Mouse (Mus musculus) mature B cell (primary cell): ENCODE results near the gene Serpina1e.

ENCODE experiments used
- in situ Hi-C: fragments of 300-500 bp; cut with MboI; formaldehyde crosslinking; loops from 2 replicates; pipeline ENCODE4 v1.14.3; 2019

Serpina1e gene

DNA sequence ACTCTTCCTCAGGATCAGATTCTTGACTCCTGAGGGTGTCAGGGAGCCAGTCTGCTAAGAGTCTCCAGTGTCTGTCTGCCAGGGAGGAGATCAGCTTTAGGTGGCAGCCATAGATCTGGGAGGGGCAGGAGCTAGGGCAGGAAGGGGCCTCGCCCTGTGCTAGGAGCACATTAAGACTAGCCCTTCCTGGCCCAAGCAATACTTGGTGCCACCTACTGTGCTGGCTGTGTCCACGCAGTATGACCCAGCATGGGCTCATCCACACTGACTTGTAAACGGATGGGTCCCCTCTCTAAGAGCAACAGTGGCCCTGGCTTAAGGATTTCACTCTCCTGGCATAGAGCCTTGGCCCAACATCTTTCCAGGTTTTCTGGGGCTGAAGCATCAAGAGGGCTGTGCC, at the start of gene Serpina1e:
TSS of gene Serpina1e (minus strand) at position 178 of the 400 bp plus-strand sequence.
- in situ Hi-C loops, result no loop called here

- in situ Hi-C loops, result no loop called here
Observed at GRCm38 (mm10) chr12:104004689-104005088, 45.9 kb upstream of the Serpina1e start.

DNA sequence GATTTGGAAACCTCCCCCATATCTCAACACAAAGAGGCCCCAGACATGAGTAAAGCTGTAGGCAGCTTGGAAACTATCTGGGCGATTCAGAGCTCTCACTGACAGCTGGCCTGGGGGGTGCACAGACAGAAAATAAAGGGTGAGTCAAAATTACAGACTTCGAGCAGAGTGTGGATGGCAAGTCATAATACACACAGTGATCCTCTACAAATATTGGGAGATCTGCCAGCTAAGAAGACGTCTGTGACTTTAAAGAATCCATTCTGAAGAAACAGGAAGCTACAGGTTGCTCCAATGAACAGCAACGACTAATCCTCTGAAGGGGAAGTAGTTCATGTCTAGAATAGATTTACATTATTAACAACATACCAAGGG, 44.5 kb upstream of the Serpina1e start:
- in situ Hi-C loops, result no loop called here

DNA sequence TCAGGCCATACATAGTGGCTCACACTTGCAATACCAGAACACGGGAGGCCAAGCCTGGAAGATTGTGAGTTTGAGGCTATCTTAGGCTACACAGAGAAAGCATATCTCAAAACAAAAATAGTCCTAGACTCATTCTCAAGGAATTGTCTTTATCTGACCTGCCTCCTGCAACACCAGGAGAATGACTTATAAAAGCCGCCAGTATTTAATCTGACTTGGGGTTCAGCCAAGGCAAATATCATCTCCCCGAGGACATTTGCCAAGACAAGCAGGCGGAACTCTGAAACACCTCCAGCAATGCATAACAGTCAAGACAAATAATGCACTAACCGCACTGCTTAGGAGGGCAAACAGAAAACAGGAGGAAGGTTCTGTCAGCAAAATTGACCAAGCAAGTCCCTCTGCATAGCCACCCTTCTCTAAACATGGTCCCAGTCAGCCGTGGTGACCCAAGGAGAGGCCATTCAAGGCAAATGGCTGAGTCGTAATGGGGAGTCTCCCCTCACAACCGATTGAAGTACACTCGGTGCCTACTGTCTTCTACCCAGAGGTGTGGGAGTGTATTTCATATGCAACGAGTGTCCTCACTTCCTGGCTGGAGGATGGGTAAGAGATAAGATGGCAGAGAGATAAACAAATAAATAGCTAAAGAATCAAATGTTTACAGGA, 43.9 kb upstream of the Serpina1e start:
- in situ Hi-C loops, result no loop called here

- in situ Hi-C loops, result no loop called here
Observed at GRCm38 (mm10) chr12:104000594-104000993, 41.8 kb upstream of the Serpina1e start.

DNA sequence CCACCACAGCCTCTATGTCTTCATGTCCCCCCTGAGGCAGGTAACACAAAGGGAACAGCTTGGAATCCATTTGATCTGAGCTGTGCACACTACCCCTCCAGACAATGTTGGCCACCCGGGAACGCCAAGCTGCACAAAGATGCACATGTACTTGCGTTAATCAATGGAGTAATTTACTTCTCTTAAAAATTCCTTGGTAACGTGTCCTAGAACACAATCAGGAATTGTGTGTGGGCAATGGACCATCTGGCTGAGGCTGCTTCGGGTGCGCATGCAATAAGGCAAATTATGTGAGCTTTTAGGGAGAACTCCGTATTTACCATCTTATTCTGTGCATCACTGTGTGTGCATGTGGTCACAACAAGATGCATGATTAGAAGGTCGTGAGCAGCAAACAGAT, 40.8 kb upstream of the Serpina1e start:
- in situ Hi-C loops, result loop anchor here (10.0 kb wide), 1 partner anchor 425 kb away; no protein-coding TSS in a partner anchor

- in situ Hi-C loops, result loop anchor here (10.0 kb wide), 1 partner anchor 428 kb away; no protein-coding TSS in a partner anchor
Observed at GRCm38 (mm10) chr12:103996513-103996912, 37.7 kb upstream of the Serpina1e start.

- in situ Hi-C loops, result loop anchor here (10.0 kb wide), 1 partner anchor 429 kb away; no protein-coding TSS in a partner anchor
Observed at GRCm38 (mm10) chr12:103995292-103996072, 36.7 kb upstream of the Serpina1e start.

- in situ Hi-C loops, result loop anchor here (10.0 kb wide), 1 partner anchor 432 kb away; no protein-coding TSS in a partner anchor
Observed at GRCm38 (mm10) chr12:103992945-103993344, 34.2 kb upstream of the Serpina1e start.

DNA sequence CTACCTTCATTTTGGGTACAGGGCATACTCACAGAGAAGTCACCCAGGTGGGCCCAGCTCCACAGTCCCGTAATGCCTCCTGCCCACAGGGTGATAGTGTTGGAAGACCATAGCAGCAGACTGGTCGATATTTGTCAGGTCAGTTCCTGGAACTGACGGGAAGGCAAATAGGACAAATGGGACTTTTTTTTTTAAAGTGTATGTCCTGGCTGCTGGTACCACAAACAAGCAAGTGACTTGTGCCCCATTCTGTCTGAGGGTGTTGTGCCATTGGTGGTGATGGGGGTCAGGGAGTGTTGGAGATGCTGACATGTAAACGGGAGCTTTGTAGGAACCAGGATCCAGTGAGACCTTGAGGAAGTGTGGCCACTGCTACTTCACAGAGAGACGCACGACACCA, 31.1 kb upstream of the Serpina1e start, which contains the start of gene Serpina11:
TSS of gene Serpina11 (minus strand) at position 101 of the 400 bp plus-strand sequence.
- in situ Hi-C loops, result loop anchor here (10.0 kb wide), 1 partner anchor 435 kb away; no protein-coding TSS in a partner anchor

DNA sequence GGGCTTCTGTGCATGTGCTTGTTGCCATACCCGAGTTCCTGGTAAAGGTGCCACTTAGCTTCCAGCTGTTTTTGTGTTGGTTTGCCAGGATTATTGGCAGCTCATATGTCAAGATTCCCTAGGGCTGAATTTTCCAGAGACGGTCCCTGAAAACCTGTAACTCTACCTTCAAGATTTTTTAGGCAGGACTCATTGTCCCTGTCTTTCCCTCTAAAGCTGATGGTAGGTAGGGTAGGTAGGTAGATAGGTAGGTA, 30.7 kb upstream of the Serpina1e start:
- in situ Hi-C loops, result no loop called here

- in situ Hi-C loops, result no loop called here
Observed at GRCm38 (mm10) chr12:103988754-103989513, 30.2 kb upstream of the Serpina1e start.

DNA sequence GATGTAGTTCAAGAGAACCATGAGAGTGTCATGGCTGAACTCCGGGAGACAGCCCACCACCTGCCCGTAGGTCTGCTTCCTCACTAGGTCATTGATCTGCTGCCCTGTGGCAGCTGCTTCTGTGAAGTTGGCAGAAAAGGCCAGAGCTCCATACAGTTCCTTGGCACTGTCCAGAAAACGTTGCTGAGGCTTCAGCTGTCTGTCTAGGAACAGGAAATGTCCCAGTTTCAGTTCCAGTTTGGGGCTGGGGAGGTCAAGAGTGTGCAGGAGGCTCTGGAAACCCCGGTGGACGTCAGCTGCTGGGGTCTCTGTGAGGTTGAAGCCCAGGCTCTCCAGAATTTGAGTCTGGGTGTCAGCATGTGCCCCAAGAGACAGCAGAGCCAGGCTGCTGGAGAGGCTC, 27.1 kb upstream of the Serpina1e start:
- in situ Hi-C loops, result no loop called here

GRCm38 (mm10) chr12:103984935-103985334, 26.2 kb upstream of the Serpina1e start:
- in situ Hi-C loops, result no loop called here

GRCm38 (mm10) chr12:103981646-103982360, 23.0 kb upstream of the Serpina1e start:
- in situ Hi-C loops, result no loop called here

DNA sequence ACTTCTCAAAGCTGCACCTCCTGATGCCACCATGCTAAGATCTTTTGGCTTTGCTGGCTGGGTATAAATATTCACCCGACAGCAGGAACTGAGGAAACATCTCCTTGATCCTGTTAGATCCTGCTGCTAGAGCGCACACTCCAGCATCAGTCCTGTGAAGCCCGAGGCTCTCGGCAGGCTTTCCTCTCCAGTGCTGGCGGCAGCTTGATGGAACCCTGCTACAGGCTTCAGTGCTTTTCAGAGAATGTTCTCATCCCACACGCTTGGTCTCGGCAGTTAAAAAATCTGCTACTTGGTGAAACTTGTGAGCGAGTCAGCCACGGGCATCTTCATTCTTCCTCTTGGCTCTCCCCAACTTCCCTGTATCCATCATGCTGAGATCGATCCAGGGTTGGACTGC, 19.5 kb upstream of the Serpina1e start:
- in situ Hi-C loops, result no loop called here

DNA sequence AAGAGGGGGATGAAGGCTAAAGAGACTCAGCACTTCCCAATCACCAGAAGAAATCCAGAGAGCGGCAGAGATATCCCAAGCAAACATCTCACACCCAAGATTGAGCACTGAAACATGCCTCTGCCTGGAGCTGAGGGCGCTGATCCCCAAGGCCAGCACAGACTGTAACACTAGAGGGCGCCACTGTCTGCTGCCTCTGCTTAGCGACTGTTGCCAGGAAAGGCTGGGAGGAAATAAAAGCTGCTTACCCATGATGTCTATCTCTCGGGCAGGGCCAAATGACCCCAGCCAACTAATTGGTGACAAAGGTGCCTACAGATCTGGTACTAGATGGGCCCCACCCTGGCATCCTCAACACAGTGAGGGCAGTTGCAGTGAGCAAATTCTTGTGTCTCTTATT, 19.1 kb upstream of the Serpina1e start:
- in situ Hi-C loops, result no loop called here

DNA sequence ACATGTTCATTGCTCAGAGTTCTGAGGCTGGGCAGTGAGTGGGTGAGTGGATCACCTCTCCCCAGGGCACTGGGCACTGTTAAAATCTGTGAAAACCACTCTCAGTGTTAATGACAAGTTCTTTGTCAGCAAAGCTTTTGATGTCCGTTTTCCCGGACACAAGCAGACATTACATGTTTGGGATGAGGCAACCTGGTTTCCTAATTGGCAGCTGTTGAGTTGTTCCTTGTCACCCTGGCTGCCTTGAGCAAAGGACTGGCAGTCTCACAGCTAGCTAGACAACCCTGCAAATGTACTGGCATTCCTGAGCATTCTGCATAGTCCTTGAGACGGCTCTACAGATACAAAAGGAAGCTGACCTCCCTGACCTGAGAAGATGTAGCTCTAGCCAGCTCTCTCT, 18.3 kb upstream of the Serpina1e start:
- in situ Hi-C loops, result no loop called here

DNA sequence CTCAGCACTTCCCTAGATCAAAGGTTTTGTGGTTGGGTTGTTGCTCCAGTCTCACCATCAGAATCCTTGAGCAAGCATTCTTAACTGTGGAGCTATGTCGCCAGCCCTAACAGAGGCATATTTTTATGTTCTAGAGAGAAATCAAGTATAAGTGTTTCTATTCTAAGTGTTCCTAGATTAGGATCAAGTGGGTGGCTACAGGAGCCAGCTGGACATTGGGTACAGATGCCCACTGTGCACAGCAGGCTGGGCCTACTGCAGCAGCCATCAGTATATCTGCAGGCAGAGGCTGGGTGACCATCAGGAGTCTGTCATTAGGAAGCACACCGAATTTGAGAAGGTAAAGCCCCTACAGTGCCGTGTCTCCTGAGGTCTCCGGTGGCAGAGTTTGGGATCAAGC, 12.3 kb upstream of the Serpina1e start:
- in situ Hi-C loops, result no loop called here

DNA sequence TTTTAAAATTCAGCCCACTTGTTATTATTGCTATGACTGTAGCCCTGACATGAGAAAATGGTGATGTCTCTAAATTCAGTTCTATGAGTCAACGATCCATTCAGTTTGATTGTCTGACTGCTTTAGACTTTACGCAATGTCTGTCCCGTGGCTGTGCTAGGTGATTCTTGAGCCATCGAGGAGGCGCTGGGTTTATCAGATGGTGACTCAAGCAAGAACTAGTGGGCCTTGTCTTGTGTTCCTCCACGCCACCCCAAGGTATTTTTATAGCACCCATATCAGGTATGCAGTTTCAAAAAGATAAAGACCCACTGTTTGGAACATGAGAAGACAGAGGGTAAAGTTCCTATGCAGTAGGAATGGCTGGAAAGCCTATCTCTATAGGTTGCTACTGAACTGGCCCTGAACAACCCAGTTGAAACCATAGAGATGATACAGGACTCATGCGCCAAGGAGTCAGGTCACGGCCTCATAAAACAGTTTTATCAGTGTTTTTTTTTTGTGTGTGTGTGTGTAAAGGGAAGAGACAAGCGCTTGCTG, 10.9 kb upstream of the Serpina1e start:
- in situ Hi-C loops, result no loop called here

DNA sequence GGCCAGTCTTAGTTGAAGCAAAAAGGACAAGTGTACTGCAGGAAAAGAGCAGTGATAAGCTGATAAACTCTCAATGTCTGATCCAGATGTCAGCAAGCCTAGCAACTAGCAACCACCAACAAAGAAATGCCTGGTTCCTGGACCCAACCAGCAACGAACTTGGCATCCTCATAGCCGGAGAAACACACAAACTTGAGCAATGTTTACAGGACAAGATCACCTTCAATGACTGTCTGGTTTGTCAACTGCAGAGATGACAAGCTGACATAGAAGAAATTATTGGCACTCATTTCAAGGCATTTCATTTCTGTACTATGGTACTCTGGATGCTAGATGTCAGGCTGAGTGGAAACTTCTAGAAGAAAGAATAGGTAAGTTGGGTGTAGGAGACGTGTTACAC, 8.0 kb upstream of the Serpina1e start:
- in situ Hi-C loops, result no loop called here

DNA sequence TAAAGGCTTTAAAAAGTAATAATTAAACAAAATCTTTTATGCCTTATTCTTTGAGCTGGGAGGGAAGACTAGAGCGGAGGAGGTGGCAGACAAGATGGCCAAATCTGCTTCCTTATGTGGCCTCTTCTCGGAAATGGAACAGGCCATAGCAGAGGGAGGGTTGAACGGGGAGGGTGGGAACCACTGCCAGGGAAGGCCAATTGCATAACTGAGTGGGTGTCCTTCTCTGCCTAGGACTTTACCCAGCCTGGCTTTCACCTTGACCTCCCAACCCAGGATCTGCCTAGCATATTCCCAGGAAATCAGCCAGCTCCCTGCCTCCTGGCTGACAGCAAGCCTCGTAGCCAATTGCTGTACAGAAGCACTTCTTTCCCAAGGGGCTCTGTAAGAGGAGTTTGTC, 4.5 kb upstream of the Serpina1e start:
- in situ Hi-C loops, result no loop called here
